Mouse (Mus musculus) ES-Bruce4 (cell line): ENCODE measurements around the gene Fgf2.

ENCODE experiments used
- CTCF ChIP-seq: IDR thresholded peaks from one replicate; pipeline ENCODE4 v1.8.1; 2011; ENCODE audit warnings: low read depth, low read length
- EP300 ChIP-seq: IDR thresholded peaks from 2 replicates; pipeline ENCODE4 v1.6.1; 2011; ENCODE audit warnings: low read depth, low read length; ENCODE audit not compliant: insufficient read depth

DNA sequence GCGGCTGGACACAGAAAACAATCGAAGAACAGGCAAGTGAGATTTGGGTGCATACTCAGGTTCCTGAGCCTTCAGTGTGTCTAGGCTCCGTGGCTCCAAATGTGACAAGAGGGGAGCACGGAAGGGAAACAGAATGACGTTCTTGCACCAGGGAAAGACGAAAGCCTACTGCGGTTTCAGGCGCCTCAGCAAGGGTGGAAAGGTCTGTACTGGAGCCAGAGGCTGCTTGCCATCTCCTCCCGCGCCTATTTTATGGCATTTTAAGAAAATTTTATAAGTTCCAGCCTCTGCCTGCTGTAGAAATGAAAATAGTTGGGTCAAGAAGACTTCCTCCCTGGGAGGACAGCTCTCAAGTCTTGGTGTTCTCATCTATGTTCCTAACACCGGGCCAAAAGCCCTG, 25.6 kb downstream of the Fgf2 start:
- no peak for TF ChIP-seq EP300
- no peak for TF ChIP-seq CTCF
